Mouse (Mus musculus) bone marrow, adult 2 months (tissue): ENCODE data around the gene Pdzrn4. TPM values are rescaled to one million over a fixed set of nuclear protein-coding genes. Genes with fewer than 3 reads are reported as not detected.

Source experiments
- H3K27ac ChIP-seq: fragments of 200-500 bp; 2 replicates; pipeline ENCODE4 v1.5.1; 2012; ENCODE audit warnings: low read depth, mild to moderate bottlenecking, control low read depth, inconsistent platforms, low read length; ENCODE audit not compliant: control insufficient read depth, poor library complexity, insufficient read depth
- H3K4me1 ChIP-seq: fragments of 200-500 bp; 2 replicates; pipeline ENCODE4 v1.6.1; 2011; ENCODE audit warnings: low read length; ENCODE audit not compliant: control insufficient read depth, insufficient read depth
- H3K4me3 ChIP-seq: fragments of 200-500 bp; replicated peaks from 2 replicates; pipeline ENCODE3; 2011; ENCODE audit warnings: mild to moderate bottlenecking, low read depth, low read length, control low read depth; ENCODE audit not compliant: control insufficient read depth
- CTCF ChIP-seq: fragments of 200-500 bp; IDR thresholded peaks from 2 replicates; pipeline ENCODE4 v1.5.1; 2011; ENCODE audit warnings: low read length, control low read depth; ENCODE audit not compliant: control insufficient read depth, insufficient read depth
- POLR2A ChIP-seq: fragments of 200-500 bp; IDR thresholded peaks from 2 replicates; pipeline ENCODE4 v1.6.1; 2011; ENCODE audit warnings: low read depth, mild to moderate bottlenecking, control low read depth, low read length, borderline replicate concordance; ENCODE audit not compliant: control insufficient read depth
- WGBS: fragments of 180-500 bp; shearing (Covaris S2); methylation state at CpG from one replicate; pipeline ENCODE4 v1.1.7; 2018; 5-methylcytosine and 5-hydroxymethylcytosine counted together
- polyA plus RNA-seq: library from polyadenylated mRNA; stranded (reverse); fragments of >200 nt; gene quantifications from 2 replicates; pipeline ENCODE4 v1.2.4, GENCODE M21; 2011; ENCODE audit warnings: low replicate concordance; ENCODE audit not compliant: missing spikeins, insufficient read depth, insufficient read length

Pdzrn4 gene
- polyA plus RNA-seq, 1 experiment, result 0.77 TPM

GRCm38 (mm10) chr15:92449112-92449511, 52.4 kb downstream of the Pdzrn4 start:
- Histone ChIP-seq H3K4me1 (no peaks in the 10 kb centered on the region; the same call in 1 of the 2 replicates), H3K4me3 (no peak overlapping the region), H3K27ac (no peak overlapping the region)
- WGBS, result 83% methylated on average over 8 of the region's 8 CpGs
- no peak for TF ChIP-seq CTCF
- TF ChIP-seq POLR2A, result no peak

DNA sequence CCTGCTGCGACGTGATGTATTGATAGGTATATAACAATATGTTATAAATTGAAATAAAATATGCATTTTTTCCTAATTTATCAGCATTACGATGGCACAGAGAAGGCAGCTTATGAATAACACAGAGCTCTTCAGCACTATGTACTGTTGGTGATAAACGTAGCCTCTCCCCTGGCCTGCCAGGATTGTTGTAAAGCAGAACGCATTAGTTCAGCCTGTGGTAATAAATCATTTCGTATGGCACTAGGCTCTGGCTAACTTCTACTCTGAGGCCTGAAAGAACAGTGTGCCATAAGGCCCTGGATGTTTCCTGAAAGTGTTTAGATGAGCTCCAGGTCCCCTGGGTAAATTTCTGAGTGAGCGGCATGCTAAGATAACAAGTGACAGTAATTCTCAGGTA, 55.9 kb downstream of the Pdzrn4 start:
- no peak overlapping the region for H3K27ac ChIP-seq
- WGBS, result 71% methylated on average over 7 of the region's 7 CpGs
- TF ChIP-seq CTCF, result no peak
- TF ChIP-seq POLR2A, result no peak
- H3K4me3 ChIP-seq, result no peak overlapping the region
- H3K4me1 ChIP-seq, result no peaks in the 10 kb centered on the region; the same call in 1 of the 2 replicates

DNA sequence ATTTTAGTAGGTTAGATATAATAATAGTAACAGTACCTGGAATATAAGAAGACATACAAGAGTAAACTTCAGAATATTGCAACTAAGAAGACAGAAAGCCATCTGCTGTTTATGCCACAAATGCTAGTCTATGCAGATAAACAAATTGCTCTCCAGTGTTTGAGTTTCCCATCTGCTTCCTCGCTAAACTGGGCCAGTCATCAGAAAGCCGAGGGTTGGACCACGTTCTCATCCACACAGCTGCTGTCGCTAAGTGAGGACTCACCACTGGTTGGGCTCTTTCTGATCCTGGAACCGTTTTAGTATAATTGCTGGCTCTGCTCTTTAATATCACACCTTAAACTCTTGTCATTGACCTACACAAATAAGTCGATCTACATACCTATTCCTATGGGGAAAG, 85.5 kb downstream of the Pdzrn4 start:
- Histone ChIP-seq H3K4me1 (no peaks in the 10 kb centered on the region), H3K4me3 (no peak overlapping the region), H3K27ac (no peak overlapping the region)
- WGBS, result 77% methylated on average over 6 of the region's 6 CpGs
- TF ChIP-seq POLR2A (no peak), CTCF (no peak)

GRCm38 (mm10) chr15:92491376-92491775, 94.7 kb downstream of the Pdzrn4 start:
- TF ChIP-seq POLR2A (no peak), CTCF (no peak)
- WGBS, result 73% methylated on average over 3 of the region's 3 CpGs
- Histone ChIP-seq H3K4me3 (no peak overlapping the region), H3K27ac (no peak overlapping the region), H3K4me1 (no peaks in the 10 kb centered on the region)

GRCm38 (mm10) chr15:92495465-92496174, 98.9 kb downstream of the Pdzrn4 start:
- Histone ChIP-seq H3K4me1 (no peaks in the 10 kb centered on the region), H3K27ac (no peak overlapping the region), H3K4me3 (no peak overlapping the region)
- TF ChIP-seq POLR2A, result no peak
- no peak for TF ChIP-seq CTCF
- WGBS, result 79% methylated on average over 12 of the region's 12 CpGs

GRCm38 (mm10) chr15:92500276-92500838, 103.7 kb downstream of the Pdzrn4 start:
- 85% methylated on average over 9 of the region's 9 CpGs for WGBS
- H3K4me1 ChIP-seq, result no peaks in the 10 kb centered on the region
- TF ChIP-seq CTCF (no peak), POLR2A (no peak)
- no peak overlapping the region for H3K4me3 ChIP-seq
- H3K27ac ChIP-seq, result no peak overlapping the region

DNA sequence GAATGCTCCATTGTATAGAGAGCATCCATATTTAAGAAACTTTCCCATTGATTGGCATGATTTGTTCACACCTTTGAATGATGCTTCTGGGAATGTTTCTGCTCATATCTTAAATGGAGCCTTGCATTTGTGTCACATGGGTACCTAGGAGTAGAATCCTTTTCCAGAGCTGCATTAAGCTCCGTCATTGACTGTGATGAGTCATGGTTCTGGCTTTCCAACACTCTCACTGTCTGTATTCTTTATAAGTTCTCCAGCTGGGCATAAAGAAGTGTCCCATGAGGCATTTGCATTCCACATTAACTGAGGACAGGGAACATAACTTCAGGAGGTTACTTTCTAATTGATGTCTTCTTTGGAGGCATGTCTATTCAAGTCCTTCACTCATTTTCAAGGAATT, 106.1 kb downstream of the Pdzrn4 start:
- no peak overlapping the region for H3K27ac ChIP-seq
- 91% methylated on average over 1 of the region's 1 CpGs for WGBS

DNA sequence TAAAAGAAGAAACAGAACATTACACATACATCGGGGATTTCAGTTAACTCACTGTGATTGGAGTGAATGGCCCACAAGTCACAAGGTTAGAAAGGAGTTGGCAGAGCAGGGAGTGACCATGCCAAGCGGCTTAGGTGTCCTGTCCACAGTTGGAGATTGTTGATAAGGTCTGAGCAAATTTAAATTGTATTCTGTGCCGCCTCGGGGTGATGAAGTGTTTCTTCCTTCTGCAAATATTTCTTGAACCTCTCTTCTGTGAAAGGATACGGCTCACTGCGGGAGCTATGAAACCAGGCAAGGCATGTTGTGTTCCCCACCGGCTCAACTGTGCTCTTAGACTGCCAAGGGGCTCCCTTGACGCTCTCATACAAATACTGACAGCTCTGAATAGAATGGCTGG, 112.7 kb downstream of the Pdzrn4 start:
- H3K27ac ChIP-seq, result no peak overlapping the region
- no peaks in the 10 kb centered on the region for H3K4me1 ChIP-seq
- TF ChIP-seq CTCF (no peak), POLR2A (no peak)
- WGBS, result 82% methylated on average over 8 of the region's 8 CpGs
- H3K4me3 ChIP-seq, result no peak overlapping the region

More for the DNA sequence above, 106.1 kb downstream of the Pdzrn4 start:
- Histone ChIP-seq H3K4me3 (no peak overlapping the region), H3K4me1 (no peaks in the 10 kb centered on the region)
- TF ChIP-seq CTCF (no peak), POLR2A (no peak)
